Mouse (Mus musculus) megakaryocyte, adult 5-6 weeks (primary cell): ENCODE data around the gene Fkbp10. TPM values are rescaled to one million over a fixed set of nuclear protein-coding genes. Genes with fewer than 3 reads are reported as not detected.

Source experiments
- ATAC-seq: 2 replicates; pipeline ENCODE4 v1.8.0; 2016; ENCODE audit warnings: mild to moderate bottlenecking, inconsistent platforms; ENCODE audit not compliant: poor library complexity, severe bottlenecking
- total RNA-seq, 2 experiments: library from RNA; stranded (forward) in 1 of 2; stranded (reverse) in 1 of 2; fragments of 153-499, 151-499 nt in 1 of 2; fragments of 221-1000, 200-1000 nt in 1 of 2; gene quantifications; 2 replicates each; pipeline versions ENCODE4 v1.2.3 to v1.2.4; 2015 to 2017

The Fkbp10 gene
- total RNA-seq, 2 experiments from 2014 or later, result 0.09 TPM; not detected in 1

GRCm38 (mm10) chr11:100465229-100465792 is 49.8 kb downstream of the Fkbp10 start:
- no peak for ATAC-seq

GRCm38 (mm10) chr11:100465833-100466232 is 50.3 kb downstream of the Fkbp10 start:
- no peak for ATAC-seq

GRCm38 (mm10) chr11:100471352-100472196 is 56.1 kb downstream of the Fkbp10 start:
- ATAC-seq, result no peak

GRCm38 (mm10) chr11:100472197-100472934 is 56.9 kb downstream of the Fkbp10 start, which contains the start of gene Klhl11:
Gene Klhl11 (minus strand): TSS chr11:100472741.
- peak; percentile 99 for ATAC-seq

DNA sequence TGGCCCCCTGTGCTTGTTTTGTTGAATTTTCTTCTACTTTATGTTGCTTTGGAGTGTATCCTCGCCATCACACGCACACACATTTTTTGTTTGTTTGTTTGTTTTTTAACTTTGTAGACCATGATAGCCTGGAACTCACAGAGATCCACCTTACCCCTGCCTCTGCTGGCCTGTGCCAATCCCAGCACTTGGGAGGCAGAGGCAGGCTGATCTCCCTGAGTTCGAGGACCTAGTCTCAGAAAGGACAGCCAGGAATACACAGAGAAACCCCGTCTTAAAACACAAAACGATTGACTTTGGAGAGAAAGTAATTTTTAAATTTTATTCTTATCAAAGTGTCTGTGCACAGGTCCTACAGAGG is 57.4 kb downstream of the Fkbp10 start:
- peak; percentile 43 for ATAC-seq

Other genes with a start within 250 kb of the Fkbp10 start
- not detected in 2 replicates for gene Krt9, start 222.5 kb upstream of the Fkbp10 start, total RNA-seq (2015)
- gene Krt9, start 222.5 kb upstream of the Fkbp10 start, total RNA-seq (2017), result 0.04 TPM in 1 of 2 replicates, not detected in the other
- not detected in 2 replicates for gene Krt14, start 208.1 kb upstream of the Fkbp10 start, total RNA-seq (2015)
- gene Krt14, start 208.1 kb upstream of the Fkbp10 start, total RNA-seq (2017), result not detected in 2 replicates
- not detected in 2 replicates for gene Krt16, start 166.8 kb upstream of the Fkbp10 start, total RNA-seq (2015)
- gene Krt16, start 166.8 kb upstream of the Fkbp10 start, total RNA-seq (2017), result not detected in 2 replicates
- not detected in 2 replicates for gene Krt17, start 154.7 kb upstream of the Fkbp10 start, total RNA-seq (2015)
- not detected in 2 replicates for gene Krt17, start 154.7 kb upstream of the Fkbp10 start, total RNA-seq (2017)
- gene Krt42, start 145.8 kb upstream of the Fkbp10 start, total RNA-seq (2015), result not detected in 2 replicates
- not detected in 2 replicates for gene Krt42, start 145.8 kb upstream of the Fkbp10 start, total RNA-seq (2017)
- gene Eif1, start 95.8 kb upstream of the Fkbp10 start, total RNA-seq (2015), result 1,372 and 1,486 TPM in 2 replicates
- 248 and 320 TPM in 2 replicates for gene Eif1, start 95.8 kb upstream of the Fkbp10 start, total RNA-seq (2017)
- not detected in 2 replicates for gene Gast, start 81.3 kb upstream of the Fkbp10 start, total RNA-seq (2015)
- not detected in 2 replicates for gene Gast, start 81.3 kb upstream of the Fkbp10 start, total RNA-seq (2017)
- gene Hap1, start 59.6 kb upstream of the Fkbp10 start, total RNA-seq (2015), result not detected in 2 replicates
- gene Hap1, start 59.6 kb upstream of the Fkbp10 start, total RNA-seq (2017), result not detected in 2 replicates
- 3.5 and 3.9 TPM in 2 replicates for gene Jup, start 17.9 kb upstream of the Fkbp10 start, total RNA-seq (2015)
- gene Jup, start 17.9 kb upstream of the Fkbp10 start, total RNA-seq (2017), result 1.5 and 5.1 TPM in 2 replicates
- not detected in 2 replicates for gene P3h4, start 861 bp upstream of the Fkbp10 start, total RNA-seq (2015)
- gene P3h4, start 861 bp upstream of the Fkbp10 start, total RNA-seq (2017), result 0.08 TPM in 1 of 2 replicates, not detected in the other
- 8.8 and 9.8 TPM in 2 replicates for gene Nt5c3b, start 26.1 kb downstream of the Fkbp10 start, total RNA-seq (2015)
- 7.3 and 9.6 TPM in 2 replicates for gene Nt5c3b, start 26.1 kb downstream of the Fkbp10 start, total RNA-seq (2017)
- not detected in 2 replicates for gene Klhl10, start 26.2 kb downstream of the Fkbp10 start, total RNA-seq (2015)
- not detected in 2 replicates for gene Klhl10, start 26.2 kb downstream of the Fkbp10 start, total RNA-seq (2017)
- 5.9 and 8.1 TPM in 2 replicates for gene Klhl11, start 57.0 kb downstream of the Fkbp10 start, total RNA-seq (2015)
- gene Klhl11, start 57.0 kb downstream of the Fkbp10 start, total RNA-seq (2017), result 14.5 and 14.8 TPM in 2 replicates
- gene Acly, start 112.3 kb downstream of the Fkbp10 start, total RNA-seq (2015), result 80.6 and 90.8 TPM in 2 replicates
- gene Acly, start 112.3 kb downstream of the Fkbp10 start, total RNA-seq (2017), result 100 and 105 TPM in 2 replicates
- gene Ttc25, start 129.9 kb downstream of the Fkbp10 start, total RNA-seq (2015), result 0.16 and 0.96 TPM in 2 replicates
- gene Ttc25, start 129.9 kb downstream of the Fkbp10 start, total RNA-seq (2017), result not detected in 2 replicates
- 9.5 and 11.3 TPM in 2 replicates for gene Cnp, start 159.2 kb downstream of the Fkbp10 start, total RNA-seq (2015)
- gene Cnp, start 159.2 kb downstream of the Fkbp10 start, total RNA-seq (2017), result 22.2 and 23.9 TPM in 2 replicates
- 47.7 and 52.7 TPM in 2 replicates for gene Nkiras2, start 203.5 kb downstream of the Fkbp10 start, total RNA-seq (2015)
- gene Nkiras2, start 203.5 kb downstream of the Fkbp10 start, total RNA-seq (2017), result 36.0 and 45.5 TPM in 2 replicates
- gene Dnajc7, start 204.5 kb downstream of the Fkbp10 start, total RNA-seq (2015), result 98.1 and 124 TPM in 2 replicates
- 145 and 172 TPM in 2 replicates for gene Dnajc7, start 204.5 kb downstream of the Fkbp10 start, total RNA-seq (2017)